Mouse (Mus musculus): ENCODE measurements at regions not wholly inside any gene's neighbourhood (a gene's known extent, or its start where the extent isn't known, plus 50 kb on each side); places are given as distances from the start of the nearest gene placed in this dataset.
"Not testable (repeated sequence)": the region's sequence is repeated elsewhere in the genome, so short reads cannot be mapped to it uniquely, and the experiment has no call there.

- Histone ChIP-seq H3K27me3 (ENCODE audit: insufficient read depth, low read length) (peaks cover 3% of the 10 kb centered on the region; the same call in 1 of the 2 replicates), H3K36me3 (ENCODE audit: insufficient read depth, low read length) (no peaks in the 10 kb centered on the region), H3K4me1 (replicated peaks; ENCODE audit: low read depth, low read length) (no peaks in the 10 kb centered on the region), H3K4me3 (replicated peaks; ENCODE audit: low read length) (no peak overlapping the region), H3K9me3 (ENCODE audit: low read length) (peaks cover 3% of the 10 kb centered on the region)
- no peak for TF ChIP-seq POU5F1 (IDR thresholded peaks at IDR 0.05; ENCODE audit: borderline replicate concordance, low read length)
- no peak for TF ChIP-seq NANOG (IDR thresholded peaks at IDR 0.05; ENCODE audit: borderline replicate concordance, low read length)
- no peak for TF ChIP-seq CTCF (conservative IDR thresholded peaks at IDR 0.05; ENCODE audit: low read length)
These were observed 1002.6 kb downstream of the 4930447A16Rik start for GRCm38 (mm10) chr15:38427966-38428365.

- Histone ChIP-seq H3K9me3 (ENCODE audit: low read length) (peaks cover 34% of the 10 kb centered on the region), H3K4me1 (replicated peaks; ENCODE audit: low read depth, low read length) (no peaks in the 10 kb centered on the region), H3K36me3 (ENCODE audit: insufficient read depth, low read length) (no peaks in the 10 kb centered on the region), H3K4me3 (replicated peaks; ENCODE audit: low read length) (no peak overlapping the region), H3K27me3 (ENCODE audit: insufficient read depth, low read length) (peaks cover 3% of the 10 kb centered on the region; the same call in 1 of the 2 replicates)
- no peak for TF ChIP-seq NANOG (IDR thresholded peaks at IDR 0.05; ENCODE audit: borderline replicate concordance, low read length)
- no peak for TF ChIP-seq POU5F1 (IDR thresholded peaks at IDR 0.05; ENCODE audit: borderline replicate concordance, low read length)
- TF ChIP-seq CTCF (conservative IDR thresholded peaks at IDR 0.05; ENCODE audit: low read length): no peak
These were observed 1006.3 kb downstream of the 4930447A16Rik start for GRCm38 (mm10) chr15:38431668-38432067.

- Histone ChIP-seq H3K9me3 (ENCODE audit: low read length) (peaks cover 45% of the 10 kb centered on the region), H3K4me1 (replicated peaks; ENCODE audit: low read depth, low read length) (peaks cover 11% of the 10 kb centered on the region), H3K4me3 (replicated peaks; ENCODE audit: low read length) (no peak overlapping the region), H3K36me3 (ENCODE audit: insufficient read depth, low read length) (no peaks in the 10 kb centered on the region), H3K27me3 (ENCODE audit: insufficient read depth, low read length) (peaks cover 2% of the 10 kb centered on the region; the same call in 1 of the 2 replicates)
- TF ChIP-seq POU5F1 (IDR thresholded peaks at IDR 0.05; ENCODE audit: borderline replicate concordance, low read length) (no peak), NANOG (IDR thresholded peaks at IDR 0.05; ENCODE audit: borderline replicate concordance, low read length) (no peak), CTCF (conservative IDR thresholded peaks at IDR 0.05; ENCODE audit: low read length) (no peak)
These were observed 1008.0 kb downstream of the 4930447A16Rik start for GRCm38 (mm10) chr15:38433386-38433785.

- H3K27me3 ChIP-seq (ENCODE audit: insufficient read depth, low read length); H3K4me3 ChIP-seq (replicated peaks; ENCODE audit: low read length); H3K36me3 ChIP-seq (ENCODE audit: insufficient read depth, low read length): not testable (repeated sequence)
- H3K4me1 ChIP-seq (replicated peaks; ENCODE audit: low read depth, low read length): peaks cover 18% of the 10 kb centered on the region
- H3K9me3 ChIP-seq (ENCODE audit: low read length): peaks cover 45% of the 10 kb centered on the region
These were observed 1008.9 kb downstream of the 4930447A16Rik start for GRCm38 (mm10) chr15:38434239-38434638.

Measured in E14TG2a.4 (cell line).